Mouse (Mus musculus) heart, embryonic 10.5 days (tissue): ENCODE measurements around the gene Prkca. TPM values are rescaled to one million over a fixed set of nuclear protein-coding genes. Genes with fewer than 3 reads are reported as not detected.
A peak's percentile ranks its signal among the peaks of the same experiment; 100 is the strongest.

Experiments used
- DNase-seq: peaks from one replicate; pipeline ENCODE4 v3.0.0-alpha.2; 2017; ENCODE audit warnings: low spot score
- H3K27ac ChIP-seq: fragments of 300-500 bp; sonication (generic); 2 replicates; pipeline ENCODE4 v1.5.1; 2016; ENCODE audit warnings: mild to moderate bottlenecking
- H3K27me3 ChIP-seq: fragments of 300-500 bp; sonication (generic); 2 replicates; pipeline ENCODE4 v1.6.1; 2016; ENCODE audit warnings: mild to moderate bottlenecking; ENCODE audit not compliant: poor library complexity, insufficient read depth, severe bottlenecking
- H3K36me3 ChIP-seq: fragments of 300-500 bp; sonication (generic); 2 replicates; pipeline ENCODE4 v1.6.1; 2016; ENCODE audit warnings: mild to moderate bottlenecking, moderate library complexity
- H3K4me1 ChIP-seq: fragments of 300-500 bp; sonication (generic); 2 replicates; pipeline ENCODE4 v1.6.1; 2016; ENCODE audit warnings: mild to moderate bottlenecking
- H3K4me3 ChIP-seq: fragments of 300-500 bp; sonication (generic); 2 replicates; pipeline ENCODE4 v1.5.1; 2016; ENCODE audit warnings: mild to moderate bottlenecking, moderate library complexity
- H3K9me3 ChIP-seq: fragments of 300-500 bp; sonication (generic); 2 replicates; pipeline ENCODE4 v1.6.1; 2016; ENCODE audit warnings: mild to moderate bottlenecking, moderate library complexity
- WGBS: fragments of 180-500 bp; shearing (Covaris S2); methylation state at CpG from one replicate; pipeline ENCODE4 v1.1.7; 2016; 5-methylcytosine and 5-hydroxymethylcytosine counted together
- polyA plus RNA-seq: library from polyadenylated mRNA; unstranded; fragments of >200 nt; fragmentation: Nextera tagmentation; extraction: Ambion mirVana; gene quantifications from 2 replicates; pipeline ENCODE4 v1.2.1, GENCODE M21; 2016

Prkca gene
- polyA plus RNA-seq, 1 experiment from 2014 or later, result 11.3 TPM

- Histone ChIP-seq H3K36me3 (peaks cover 7% of the 10 kb centered on the region; the same call in 1 of the 2 replicates), H3K4me3 (no peak overlapping the region), H3K27ac (0 out of 2 replicates have a peak overlapping the region, but pooled peaks have one; percentile 29), H3K27me3 (peaks cover 5% of the 10 kb centered on the region; the same call in 1 of the 2 replicates), H3K9me3 (no peaks in the 10 kb centered on the region), H3K4me1 (peaks cover 7% of the 10 kb centered on the region)
- DNase-seq, result no peak
- 84% methylated on average over 3 of the region's 3 CpGs for WGBS
Observed at GRCm38 (mm10) chr11:107985941-107986340, 357.8 kb downstream of the Prkca start.

DNA sequence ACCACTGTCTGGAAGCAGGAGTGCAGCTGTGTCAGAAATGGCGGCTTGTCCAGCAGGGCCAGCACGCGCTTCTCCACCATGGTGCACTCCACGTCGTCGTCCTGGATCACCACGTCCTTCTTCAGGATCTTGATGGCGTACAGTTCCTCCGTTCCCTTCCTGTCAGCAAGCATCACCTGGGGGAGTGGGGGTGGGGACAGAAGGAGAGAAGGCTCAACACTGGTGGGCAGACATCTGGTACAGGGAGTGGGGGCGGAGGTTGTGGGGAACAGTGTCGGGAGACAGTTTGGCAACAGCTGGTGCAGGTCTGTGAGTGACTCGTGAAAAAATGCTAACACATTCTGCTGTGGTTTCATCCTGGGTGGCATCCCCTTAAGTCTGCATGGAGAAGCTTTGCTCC, 359.8 kb downstream of the Prkca start:
- WGBS, result 85% methylated on average over 12 of the region's 12 CpGs
- DNase-seq, result no peak
- H3K27ac ChIP-seq, result no peak overlapping the region
- no peaks in the 10 kb centered on the region for H3K9me3 ChIP-seq
- H3K4me3 ChIP-seq, result no peak overlapping the region
- peaks cover 17% of the 10 kb centered on the region for H3K4me1 ChIP-seq
- peaks cover 7% of the 10 kb centered on the region; the same call in 1 of the 2 replicates for H3K36me3 ChIP-seq
- H3K27me3 ChIP-seq, result peaks cover 5% of the 10 kb centered on the region; the same call in 1 of the 2 replicates

DNA sequence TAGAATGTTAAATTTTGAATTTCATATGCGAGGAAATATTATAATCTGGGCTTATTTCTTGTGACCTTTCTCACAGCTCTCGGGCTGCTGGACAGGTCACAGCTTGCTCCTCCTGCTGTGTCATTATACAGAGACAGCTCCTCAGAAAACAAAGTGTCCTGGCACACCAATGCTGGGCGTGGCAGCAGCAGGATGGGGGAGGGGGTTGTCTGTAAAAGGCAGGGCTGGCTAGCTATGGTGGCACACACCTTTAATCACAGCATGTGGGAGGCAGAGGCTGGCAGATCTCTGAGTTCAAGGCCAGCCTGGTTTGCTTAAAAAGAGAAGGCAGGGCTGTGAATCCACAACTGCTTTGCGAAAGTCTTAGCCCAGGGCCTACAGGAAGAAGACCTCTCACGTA, 360.5 kb downstream of the Prkca start:
- peaks cover 5% of the 10 kb centered on the region; the same call in 1 of the 2 replicates for H3K27me3 ChIP-seq
- 60% methylated on average over 5 of the region's 5 CpGs for WGBS
- no peak overlapping the region for H3K4me3 ChIP-seq
- H3K9me3 ChIP-seq, result no peaks in the 10 kb centered on the region
- H3K27ac ChIP-seq, result no peak overlapping the region
- no peak for DNase-seq
- H3K4me1 ChIP-seq, result peaks cover 20% of the 10 kb centered on the region
- peaks cover 7% of the 10 kb centered on the region; the same call in 1 of the 2 replicates for H3K36me3 ChIP-seq

GRCm38 (mm10) chr11:107982225-107982896, 361.4 kb downstream of the Prkca start:
- Histone ChIP-seq H3K9me3 (no peaks in the 10 kb centered on the region), H3K4me1 (peaks cover 20% of the 10 kb centered on the region), H3K4me3 (no peak overlapping the region), H3K27ac (no peak overlapping the region), H3K36me3 (peaks cover 11% of the 10 kb centered on the region; the same call in 1 of the 2 replicates), H3K27me3 (peaks cover 5% of the 10 kb centered on the region; the same call in 1 of the 2 replicates)
- no peak for DNase-seq
- WGBS, result 26% methylated on average over 16 of the region's 16 CpGs

GRCm38 (mm10) chr11:107979497-107980174, 364.1 kb downstream of the Prkca start:
- Histone ChIP-seq H3K4me1 (peaks cover 20% of the 10 kb centered on the region), H3K27me3 (peaks cover 5% of the 10 kb centered on the region; the same call in 1 of the 2 replicates), H3K27ac (no peak overlapping the region), H3K9me3 (no peaks in the 10 kb centered on the region), H3K36me3 (peaks cover 15% of the 10 kb centered on the region; the same call in 1 of the 2 replicates), H3K4me3 (no peak overlapping the region)
- DNase-seq, result no peak
- WGBS, result 72% methylated on average over 22 of the region's 22 CpGs

GRCm38 (mm10) chr11:107969943-107970342, 373.8 kb downstream of the Prkca start:
- no peaks in the 10 kb centered on the region for H3K9me3 ChIP-seq
- H3K4me1 ChIP-seq, result no peaks in the 10 kb centered on the region
- DNase-seq, result no peak
- H3K27ac ChIP-seq, result no peak overlapping the region
- no peaks in the 10 kb centered on the region for H3K27me3 ChIP-seq
- H3K36me3 ChIP-seq, result peaks cover 9% of the 10 kb centered on the region; the same call in 1 of the 2 replicates
- H3K4me3 ChIP-seq, result no peak overlapping the region
- WGBS, result 84% methylated on average over 10 of the region's 10 CpGs

DNA sequence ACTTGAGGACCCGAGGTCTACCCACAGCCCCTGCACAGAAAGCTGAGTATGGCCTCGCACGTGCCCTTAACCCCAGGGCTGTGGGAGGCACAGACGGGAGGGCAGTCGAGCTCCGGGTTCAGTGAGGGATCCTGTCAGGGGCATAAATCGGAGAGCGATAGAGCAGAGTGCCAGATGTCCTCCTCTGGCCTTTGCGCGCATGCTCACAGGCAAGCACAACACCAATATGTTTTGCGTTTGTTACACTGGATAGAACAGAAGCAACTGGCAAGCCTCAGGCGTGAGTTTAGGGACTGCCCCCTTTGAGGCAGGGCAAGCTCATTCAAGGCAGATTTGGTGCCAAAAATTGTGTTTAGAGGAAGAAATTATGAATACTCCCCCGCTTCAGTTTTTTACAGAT, 375.6 kb downstream of the Prkca start:
- no peaks in the 10 kb centered on the region for H3K27me3 ChIP-seq
- H3K36me3 ChIP-seq, result no peaks in the 10 kb centered on the region
- H3K4me3 ChIP-seq, result no peak overlapping the region
- 84% methylated on average over 13 of the region's 13 CpGs for WGBS
- no peak for DNase-seq
- H3K4me1 ChIP-seq, result no peaks in the 10 kb centered on the region
- H3K9me3 ChIP-seq, result no peaks in the 10 kb centered on the region
- no peak overlapping the region for H3K27ac ChIP-seq

DNA sequence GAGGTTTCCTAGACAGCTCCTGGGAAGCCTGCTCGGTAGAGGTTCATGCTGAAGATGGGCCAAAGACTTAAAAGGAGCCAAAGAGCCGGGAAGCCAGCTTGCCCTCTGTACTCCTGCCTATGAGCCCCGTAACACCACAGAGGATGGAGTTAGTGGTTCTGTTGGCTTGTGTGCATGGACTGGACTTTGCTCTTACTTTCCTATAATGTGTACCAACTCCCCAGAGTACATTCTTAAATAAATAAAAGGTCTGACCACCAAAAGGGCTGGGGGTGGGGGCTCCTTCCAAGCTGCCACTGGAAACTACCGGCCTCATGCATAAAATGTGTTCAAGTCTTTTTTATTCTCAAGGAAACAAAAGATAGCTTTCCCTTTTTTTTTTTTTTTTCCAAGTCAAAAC, 377.5 kb downstream of the Prkca start:
- H3K4me1 ChIP-seq, result no peaks in the 10 kb centered on the region
- WGBS, result 88% methylated on average over 4 of the region's 4 CpGs
- H3K4me3 ChIP-seq, result no peak overlapping the region
- no peak for DNase-seq
- H3K36me3 ChIP-seq, result peaks cover under 1% of the 10 kb centered on the region; the same call in 1 of the 2 replicates
- no peak overlapping the region for H3K27ac ChIP-seq
- H3K9me3 ChIP-seq, result no peaks in the 10 kb centered on the region
- no peaks in the 10 kb centered on the region for H3K27me3 ChIP-seq

DNA sequence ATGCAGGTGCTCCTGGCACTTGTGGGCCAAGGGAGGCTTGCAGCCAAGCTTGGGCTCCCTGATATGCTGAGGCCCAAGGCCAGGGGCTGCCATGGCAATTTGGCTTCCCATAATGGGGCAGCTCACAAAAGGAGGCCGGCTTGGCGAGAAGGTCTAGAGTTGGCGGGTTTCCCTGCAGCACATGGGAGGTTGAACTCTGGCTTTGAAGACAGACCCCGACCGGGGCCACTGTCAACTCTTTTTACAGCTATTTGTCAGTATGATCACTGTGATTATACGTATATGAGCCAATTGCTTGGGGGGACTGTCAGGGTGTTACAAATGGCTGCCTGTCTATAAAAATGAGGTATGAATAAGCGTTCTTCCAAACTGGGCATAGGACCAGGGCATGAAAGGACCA, 378.3 kb downstream of the Prkca start:
- H3K36me3 ChIP-seq, result peaks cover 9% of the 10 kb centered on the region
- WGBS, result 90% methylated on average over 7 of the region's 7 CpGs

GRCm38 (mm10) chr11:107957566-107958350, 386.0 kb downstream of the Prkca start:
- WGBS, result 84% methylated on average over 13 of the region's 13 CpGs
- Histone ChIP-seq H3K36me3 (peaks cover 30% of the 10 kb centered on the region), H3K4me3 (no peak overlapping the region), H3K4me1 (no peaks in the 10 kb centered on the region), H3K27me3 (no peaks in the 10 kb centered on the region), H3K27ac (no peak overlapping the region; the same call in 1 of the 2 replicates), H3K9me3 (peaks cover 4% of the 10 kb centered on the region; the same call in 1 of the 2 replicates)
- no peak for DNase-seq

More for the DNA sequence above, 378.3 kb downstream of the Prkca start:
- H3K27ac ChIP-seq, result no peak overlapping the region
- peaks cover 2% of the 10 kb centered on the region; the same call in 1 of the 2 replicates for H3K9me3 ChIP-seq
- H3K4me1 ChIP-seq, result no peaks in the 10 kb centered on the region
- DNase-seq, result no peak
- no peaks in the 10 kb centered on the region for H3K27me3 ChIP-seq
- H3K4me3 ChIP-seq, result no peak overlapping the region

- no peaks in the 10 kb centered on the region for H3K27me3 ChIP-seq
- peaks cover 33% of the 10 kb centered on the region for H3K36me3 ChIP-seq
- whole genome bisulfite sequencing, result 89% methylated on average over 10 of the region's 10 CpGs
- DNase-seq, result no peak
- no peak overlapping the region for H3K27ac ChIP-seq
- H3K4me1 ChIP-seq, result peaks cover 1% of the 10 kb centered on the region; the same call in 1 of the 2 replicates
- peaks cover 2% of the 10 kb centered on the region; the same call in 1 of the 2 replicates for H3K9me3 ChIP-seq
- H3K4me3 ChIP-seq, result no peak overlapping the region
Observed at GRCm38 (mm10) chr11:107955191-107956062, 388.3 kb downstream of the Prkca start.

- H3K36me3 ChIP-seq, result peaks cover 17% of the 10 kb centered on the region
- DNase-seq, result no peak
- H3K4me3 ChIP-seq, result no peak overlapping the region
- WGBS, result 91% methylated on average over 11 of the region's 11 CpGs
- no peaks in the 10 kb centered on the region for H3K27me3 ChIP-seq
- peaks cover 11% of the 10 kb centered on the region for H3K4me1 ChIP-seq
- no peaks in the 10 kb centered on the region for H3K9me3 ChIP-seq
- H3K27ac ChIP-seq, result no peak overlapping the region
Observed at GRCm38 (mm10) chr11:107951431-107951830, 392.3 kb downstream of the Prkca start.
